Mouse (Mus musculus) frontal cortex, postnatal 25 days (tissue): ENCODE data around the gene Gigyf2.
"Not testable (repeated sequence)": the region's sequence is repeated elsewhere in the genome, so short reads cannot be mapped to it uniquely, and the experiment has no call there.

Experiments
- DNase-seq, 2 experiments: peaks; one replicate each; pipeline ENCODE4 v3.0.0; 2022; ENCODE audit warnings: low spot score in 2 of 2

Gene Gigyf2

DNA sequence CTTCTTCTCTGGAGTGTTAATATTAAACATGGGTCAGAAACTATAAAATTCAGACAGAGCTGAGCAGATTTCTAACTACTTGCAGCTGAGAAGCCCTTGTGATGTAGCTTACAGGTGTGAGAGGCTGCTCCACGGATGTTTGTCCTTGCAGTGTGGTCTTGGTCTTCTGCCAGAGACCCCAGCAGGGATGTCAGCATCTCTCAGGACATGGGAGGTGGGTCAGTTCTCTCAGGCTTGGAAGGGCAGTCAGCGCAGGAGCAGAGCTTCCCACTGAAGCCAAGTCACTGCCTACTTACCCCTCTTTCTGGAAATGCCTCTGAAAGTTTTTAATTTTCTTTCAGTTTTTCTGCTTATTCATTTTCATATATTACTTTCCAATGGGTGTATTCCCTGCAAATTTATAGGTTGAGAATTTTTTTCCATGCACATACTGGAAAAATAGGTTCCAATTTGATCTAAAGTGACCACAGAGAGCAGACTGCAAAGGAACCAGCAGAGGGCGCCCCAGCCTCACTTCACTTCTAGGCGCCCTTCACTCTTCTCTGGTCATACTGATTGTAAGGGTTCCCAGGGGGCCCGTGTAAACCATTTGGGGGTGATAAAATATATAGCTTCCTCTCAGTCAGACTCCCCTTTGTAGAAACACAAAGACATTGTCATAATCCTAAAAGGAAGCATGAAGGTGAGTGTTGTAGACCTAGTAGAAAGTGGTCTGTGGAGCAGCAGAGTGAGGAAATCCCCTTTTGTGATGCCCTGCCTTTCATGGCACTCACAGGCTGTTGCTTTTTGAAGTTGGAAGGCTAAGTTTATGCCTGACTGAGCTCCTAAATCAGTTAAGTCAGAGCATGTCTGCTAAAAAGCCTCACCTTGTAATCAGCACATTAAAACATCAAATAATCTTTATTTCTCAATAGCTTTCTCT is 120.6 kb downstream of the Gigyf2 start:
- peak; percentile 50 to 58 for DNase-seq

DNA sequence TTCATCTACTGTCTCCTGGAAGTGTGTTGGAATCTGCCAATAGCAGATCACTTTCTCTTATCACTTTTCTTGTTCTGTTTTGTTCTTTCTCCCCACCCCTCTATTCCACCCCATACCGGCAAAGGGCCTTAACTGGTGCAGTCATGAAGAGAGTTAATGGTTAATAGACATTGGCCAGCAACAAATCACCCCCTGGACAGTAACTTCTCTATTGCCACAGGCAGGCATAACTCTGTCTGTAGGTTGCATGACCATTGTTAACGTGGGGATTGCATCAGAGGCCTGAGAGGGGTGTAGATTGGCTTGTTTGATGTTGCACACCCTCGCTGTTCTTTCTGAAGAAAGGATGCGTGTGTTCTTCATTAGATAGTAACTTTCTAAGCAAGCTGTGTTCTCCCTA is 122.6 kb downstream of the Gigyf2 start:
- DNase-seq = no peak

DNA sequence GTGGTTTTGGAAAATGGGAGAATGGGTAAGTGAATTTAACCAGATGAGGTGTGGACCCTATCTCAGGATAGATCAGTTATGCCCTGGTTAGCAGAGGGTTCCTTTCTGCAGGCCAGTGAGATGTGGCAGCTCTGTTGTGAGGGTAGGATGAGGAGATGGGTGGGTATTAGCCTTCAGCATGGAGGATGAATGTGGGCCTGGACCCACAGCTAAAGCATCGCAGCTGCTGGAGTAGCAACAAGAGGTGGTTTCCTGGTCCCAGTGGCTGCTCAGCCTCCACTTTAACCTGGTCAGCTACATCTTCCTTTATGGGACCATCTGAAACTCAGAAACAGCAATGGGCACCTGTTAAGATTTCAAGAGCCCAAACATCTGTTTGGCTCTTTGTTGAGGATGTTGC is 129.6 kb downstream of the Gigyf2 start:
- DNase-seq = no peak

GRCm38 (mm10) chr1:87458045-87458444 is 131.2 kb downstream of the Gigyf2 start:
- DNase-seq = no peak

DNA sequence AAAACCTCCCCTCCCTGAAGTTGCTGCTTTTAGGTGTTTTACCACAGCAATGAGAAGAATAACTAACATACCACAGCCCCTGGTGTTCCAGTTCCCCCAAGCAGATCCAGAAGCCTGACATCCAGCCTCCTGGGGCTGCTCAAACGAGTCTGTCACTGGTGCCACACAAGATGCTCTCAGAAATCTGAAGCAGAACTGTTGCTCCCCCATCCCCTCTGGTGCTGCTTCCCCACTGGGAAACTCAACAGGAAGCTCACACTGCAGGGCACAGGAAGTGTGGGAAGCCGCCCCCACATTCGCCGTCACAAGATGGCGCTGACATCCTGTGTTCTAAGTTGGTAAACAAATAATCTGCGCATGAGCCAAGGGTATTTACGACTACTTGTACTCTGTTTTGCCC is 133.1 kb downstream of the Gigyf2 start:
- not testable (repeated sequence) for DNase-seq

DNA sequence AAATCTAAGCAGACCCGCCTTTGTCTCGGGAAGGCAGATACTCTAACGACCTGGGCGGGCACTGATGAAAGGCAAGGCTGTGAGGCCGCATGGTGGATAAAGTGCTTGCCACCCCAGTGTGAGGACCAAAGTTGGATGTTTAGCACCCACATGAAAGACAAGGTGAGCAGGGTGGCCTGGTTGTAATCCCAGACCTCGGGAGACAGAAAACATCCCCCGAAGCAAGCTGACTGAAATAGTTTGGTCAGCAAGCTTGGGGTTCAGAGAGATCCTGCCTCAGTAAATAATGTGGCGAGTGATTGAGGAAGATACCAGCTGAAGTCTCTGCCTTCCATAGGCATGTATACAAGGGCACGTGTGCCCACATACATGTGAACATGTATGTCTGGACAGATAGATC is 140.7 kb downstream of the Gigyf2 start:
- no peak for DNase-seq

DNA sequence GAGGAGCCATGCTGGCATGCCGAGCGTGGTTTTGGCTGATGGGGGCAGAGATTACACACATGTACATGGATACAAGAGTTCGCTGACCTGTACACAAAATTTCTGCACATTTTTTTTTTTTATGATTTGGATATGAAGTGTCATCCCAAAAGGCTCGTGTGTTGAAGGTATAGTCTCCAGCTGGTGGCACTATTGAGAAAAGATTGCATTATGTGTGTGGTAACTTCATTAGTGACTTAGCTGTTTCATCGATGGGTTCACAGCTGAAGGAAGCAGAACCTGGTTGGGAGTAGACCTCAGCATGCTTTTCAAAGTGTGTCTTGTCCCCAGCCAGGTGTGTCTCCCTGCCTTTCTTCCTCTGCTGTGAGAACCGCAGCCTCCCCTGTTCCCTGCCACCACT is 141.5 kb downstream of the Gigyf2 start:
- DNase-seq = no peak

DNA sequence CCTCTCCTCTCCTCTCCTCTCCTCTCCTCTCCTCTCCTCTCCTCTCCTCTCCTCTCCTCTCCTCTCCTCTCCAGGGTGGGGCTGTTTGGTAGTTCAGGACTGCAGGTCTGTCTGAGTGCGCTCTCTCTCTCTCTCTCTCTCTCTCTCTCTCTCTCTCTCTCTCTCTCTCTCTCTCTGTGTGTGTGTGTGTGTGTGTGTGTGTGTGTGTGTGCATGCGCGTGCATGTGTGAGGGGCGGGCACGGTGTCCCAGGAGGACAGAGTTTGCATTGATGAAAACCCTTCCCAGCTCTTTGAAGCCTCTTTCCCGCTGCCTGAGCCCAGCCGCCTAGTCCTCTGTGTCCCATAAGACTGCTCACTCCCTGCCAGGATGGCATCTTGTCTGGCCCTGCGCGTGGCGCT is 143.2 kb downstream of the Gigyf2 start, which contains the start of gene Snorc:
Gene Snorc (plus strand): TSS at position 301 of the 400 bp plus-strand sequence.
- DNase-seq = not testable (repeated sequence)

- no peak for DNase-seq
These were observed 145.1 kb downstream of the Gigyf2 start for GRCm38 (mm10) chr1:87471914-87472313.

DNA sequence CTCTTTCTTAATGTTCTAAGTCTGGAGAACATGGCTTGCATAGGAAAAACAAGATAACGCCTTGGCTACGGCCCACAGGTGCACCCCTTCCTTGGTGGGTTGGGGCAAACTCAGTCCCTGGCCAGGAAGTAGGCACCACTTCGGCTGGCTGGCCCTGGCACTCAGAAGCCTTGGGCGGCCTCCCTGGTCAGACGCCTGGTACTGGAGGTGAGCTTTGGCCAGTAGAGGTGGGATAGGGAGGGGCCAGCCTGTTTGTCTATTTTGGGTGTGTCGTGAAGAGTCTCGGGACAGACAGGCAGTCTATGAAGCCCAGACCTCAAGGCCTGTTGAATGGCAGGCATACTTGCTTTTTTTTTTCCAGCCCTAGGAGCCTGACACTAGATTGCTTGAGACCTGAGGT is 145.8 kb downstream of the Gigyf2 start:
- DNase-seq = no peak

GRCm38 (mm10) chr1:87475076-87475895 is 148.5 kb downstream of the Gigyf2 start:
- peak in 1 of 2 experiments; percentile 64 for DNase-seq

- no peak for DNase-seq
These were observed 155.7 kb downstream of the Gigyf2 start for GRCm38 (mm10) chr1:87482546-87482945.

- DNase-seq = no peak
These were observed 159.6 kb downstream of the Gigyf2 start for GRCm38 (mm10) chr1:87486386-87486785.

GRCm38 (mm10) chr1:87492285-87492684 is 165.5 kb downstream of the Gigyf2 start:
- DNase-seq = no peak

GRCm38 (mm10) chr1:87493542-87493941 is 166.7 kb downstream of the Gigyf2 start:
- no peak for DNase-seq
